Mouse (Mus musculus) limb, embryonic 14.5 days (tissue): ENCODE results near the gene Slc35a2. TPM values are rescaled to one million over a fixed set of nuclear protein-coding genes. Genes with fewer than 3 reads are reported as not detected.

Experiments
- ATAC-seq: fragments of 200-750 bp; cut with Nextera tagmentation; 2 replicates; pipeline ENCODE4 v1.8.0; 2017; ENCODE audit warnings: low read depth, moderate number of reproducible peaks, moderate TSS enrichment; ENCODE audit not compliant: low FRiP score
- DNase-seq: peaks from one replicate; pipeline ENCODE4 v3.0.0-alpha.2; 2015; ENCODE audit warnings: low spot score
- H3K27ac ChIP-seq: fragments of 300-500 bp; sonication (generic); replicated peaks from 2 replicates; pipeline ENCODE4 v1.5.1; 2014; ENCODE audit warnings: low read depth, mild to moderate bottlenecking, low read length, moderate library complexity, mixed read lengths
- H3K27me3 ChIP-seq: fragments of 300-500 bp; sonication (generic); 2 replicates; pipeline ENCODE4 v1.6.1; 2014; ENCODE audit warnings: low read length, mixed read lengths; ENCODE audit not compliant: control insufficient read depth, insufficient read depth
- H3K36me3 ChIP-seq: fragments of 300-500 bp; sonication (generic); 2 replicates; pipeline ENCODE4 v1.6.1; 2014; ENCODE audit warnings: mild to moderate bottlenecking, low read length, moderate library complexity, mixed read lengths; ENCODE audit not compliant: control insufficient read depth, insufficient read depth
- H3K4me1 ChIP-seq: fragments of 300-500 bp; sonication (generic); 2 replicates; pipeline ENCODE4 v1.6.1; 2014; ENCODE audit warnings: antibody characterized with exemption, low read length, mixed read lengths; ENCODE audit not compliant: control insufficient read depth, insufficient read depth
- H3K4me2 ChIP-seq: fragments of 300-500 bp; sonication (generic); replicated peaks from 2 replicates; pipeline ENCODE4 v1.6.1; 2014; ENCODE audit warnings: low read depth, mild to moderate bottlenecking, low read length, moderate library complexity; ENCODE audit not compliant: severe bottlenecking
- H3K4me3 ChIP-seq: fragments of 300-500 bp; sonication (generic); replicated peaks from 2 replicates; pipeline ENCODE4 v1.5.1; 2014; ENCODE audit warnings: low read length
- H3K9ac ChIP-seq: fragments of 300-500 bp; sonication (generic); 2 replicates; pipeline ENCODE4 v1.6.1; 2014; ENCODE audit warnings: mild to moderate bottlenecking, low read depth, low read length, moderate library complexity; ENCODE audit not compliant: severe bottlenecking
- H3K9me3 ChIP-seq: fragments of 300-500 bp; sonication (generic); 2 replicates; pipeline ENCODE4 v1.6.1; 2016; ENCODE audit warnings: low read length; ENCODE audit not compliant: control insufficient read depth
- POLR2A ChIP-seq: fragments of 200-500 bp; IDR thresholded peaks from 2 replicates; pipeline ENCODE4 v1.8.0; 2012; ENCODE audit warnings: inconsistent platforms, mild to moderate bottlenecking, moderate library complexity, borderline replicate concordance; ENCODE audit not compliant: insufficient read depth, insufficient read length; ENCODE audit errors: extremely low read depth
- WGBS: fragments of 180-500 bp; shearing (Covaris S2); extraction: QIAGEN DNeasy Blood & Tissue Kit; methylation state at CpG from one replicate; pipeline ENCODE4 v1.1.7; 2014; 5-methylcytosine and 5-hydroxymethylcytosine counted together
- polyA plus RNA-seq, 2 experiments: library from polyadenylated mRNA; depleted of rRNA in 1 of 2; stranded (reverse) in 1 of 2; unstranded in 1 of 2; fragments of >200 nt; fragmentation: Nextera tagmentation in 1 of 2; extraction: Ambion mirVana in 1 of 2; gene quantifications; 2 replicates each; pipeline versions ENCODE4 v1.2.1 to v1.2.3; 2012 to 2014

The Slc35a2 gene
- polyA plus RNA-seq, 2 experiments: 30.0 to 74.0 TPM

DNA sequence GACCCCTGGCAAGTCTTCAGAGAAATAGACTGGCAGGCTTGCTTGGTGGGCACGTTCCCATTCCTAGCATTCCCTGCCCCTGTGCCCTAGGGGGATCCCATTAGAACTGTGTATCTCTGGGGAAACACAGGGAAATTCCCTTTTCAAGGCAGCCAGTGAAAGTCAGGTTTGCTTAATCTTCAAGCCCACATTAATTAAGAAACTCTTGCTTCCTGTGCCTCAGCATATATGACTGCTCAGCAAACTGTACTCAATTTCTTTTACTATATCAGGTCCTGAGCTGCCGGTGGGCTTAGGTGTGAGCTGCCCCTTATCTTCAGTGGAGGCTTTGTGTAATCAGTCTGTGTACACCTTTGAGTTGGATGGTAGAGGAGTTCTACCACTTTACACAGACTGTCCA is 18.0 kb upstream of the Slc35a2 start:
- no peak for ATAC-seq
- Histone ChIP-seq H3K9ac (no peak overlapping the region), H3K27ac (no peak overlapping the region), H3K27me3 (no peaks in the 10 kb centered on the region), H3K36me3 (no peaks in the 10 kb centered on the region), H3K4me2 (no peak overlapping the region), H3K4me1 (no peaks in the 10 kb centered on the region), H3K9me3 (no peaks in the 10 kb centered on the region), H3K4me3 (no peak overlapping the region)
- no peak for DNase-seq
- 71% methylated on average over 2 of the region's 2 CpGs for WGBS
- TF ChIP-seq POLR2A: no peak

DNA sequence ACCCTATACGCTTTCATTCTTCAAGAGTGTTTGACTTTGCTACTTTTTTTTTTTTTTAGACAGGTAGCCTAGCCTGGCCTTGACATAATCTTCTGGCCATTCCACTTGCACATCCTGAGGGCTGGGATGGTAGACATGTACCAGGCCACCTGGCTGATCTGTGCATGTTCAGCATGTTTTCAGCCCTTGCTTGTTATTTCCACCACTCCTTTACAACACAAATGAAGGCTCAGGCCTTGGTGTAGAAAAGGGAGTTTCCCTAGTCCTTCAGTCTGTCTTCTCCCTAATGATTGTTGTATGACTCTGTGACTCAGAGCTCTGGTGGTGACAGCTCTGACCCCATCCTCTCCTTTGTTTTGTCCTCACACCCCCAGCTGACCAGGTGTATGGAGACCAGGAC is 16.7 kb upstream of the Slc35a2 start:
- 100% methylated on average over 1 of the region's 1 CpGs for WGBS

DNA sequence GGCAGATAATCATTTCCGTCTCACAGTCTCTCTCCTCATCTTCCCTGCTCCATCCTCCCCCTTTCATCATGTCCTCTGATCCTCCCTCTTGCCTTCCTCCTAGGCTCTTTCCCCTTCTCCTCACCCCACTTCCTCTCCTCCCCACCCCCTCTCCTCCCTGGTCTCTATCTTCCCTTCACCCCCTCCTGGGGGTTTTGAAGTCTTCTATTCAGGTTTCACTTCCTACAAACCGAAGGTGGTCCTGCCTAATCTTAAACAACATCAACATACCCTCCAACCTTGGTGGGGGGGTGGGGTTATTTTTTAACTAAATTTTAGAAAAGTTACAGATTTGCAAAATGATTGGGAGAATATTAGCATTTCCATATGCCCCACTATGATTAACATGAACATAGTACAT is 15.3 kb upstream of the Slc35a2 start:
- no peak for TF ChIP-seq POLR2A
- H3K4me1 ChIP-seq: no peaks in the 10 kb centered on the region
- no peak overlapping the region for H3K9ac ChIP-seq
- no peak overlapping the region for H3K4me2 ChIP-seq
- H3K4me3 ChIP-seq: no peak overlapping the region
- H3K9me3 ChIP-seq: no peaks in the 10 kb centered on the region
- no peak for DNase-seq
- H3K27me3 ChIP-seq: no peaks in the 10 kb centered on the region
- no peak for ATAC-seq
- 77% methylated on average over 2 of the region's 2 CpGs for WGBS
- H3K27ac ChIP-seq: no peak overlapping the region
- H3K36me3 ChIP-seq: no peaks in the 10 kb centered on the region

More for the DNA sequence above, 16.7 kb upstream of the Slc35a2 start:
- ATAC-seq (no peak), DNase-seq (no peak)
- Histone ChIP-seq H3K4me2 (no peak overlapping the region), H3K36me3 (no peaks in the 10 kb centered on the region), H3K4me1 (no peaks in the 10 kb centered on the region), H3K4me3 (no peak overlapping the region), H3K27ac (no peak overlapping the region), H3K9me3 (no peaks in the 10 kb centered on the region), H3K9ac (no peak overlapping the region), H3K27me3 (no peaks in the 10 kb centered on the region)
- TF ChIP-seq POLR2A: no peak

GRCm38 (mm10) chrX:7869826-7870225 is 14.0 kb upstream of the Slc35a2 start:
- Histone ChIP-seq H3K9me3 (no peaks in the 10 kb centered on the region), H3K4me3 (no peak overlapping the region), H3K9ac (no peak overlapping the region), H3K4me1 (no peaks in the 10 kb centered on the region), H3K4me2 (no peak overlapping the region), H3K27me3 (no peaks in the 10 kb centered on the region), H3K36me3 (peaks cover 6% of the 10 kb centered on the region; the same call in 1 of the 2 replicates), H3K27ac (no peak overlapping the region)
- WGBS: 41% methylated on average over 3 of the region's 3 CpGs
- DNase-seq: no peak
- no peak for ATAC-seq
- TF ChIP-seq POLR2A: no peak

- peaks cover 6% of the 10 kb centered on the region; the same call in 1 of the 2 replicates for H3K36me3 ChIP-seq
- no peak for TF ChIP-seq POLR2A
- H3K9me3 ChIP-seq: no peaks in the 10 kb centered on the region
- no peaks in the 10 kb centered on the region for H3K4me1 ChIP-seq
- 33% methylated on average over 29 of the region's 38 CpGs for WGBS
- DNase-seq: peak; percentile 56
- H3K4me3 ChIP-seq: peak within 1 kb of the TSS; percentile 40
- H3K27me3 ChIP-seq: no peaks in the 10 kb centered on the region
- no peak within 1 kb of the TSS for H3K27ac ChIP-seq
- ATAC-seq: peak; percentile 73
- H3K9ac ChIP-seq: peak within 1 kb of the TSS; percentile 34; the same call in 1 of the 2 replicates
- peak within 1 kb of the TSS; percentile 77 for H3K4me2 ChIP-seq
These were observed 5.8 kb upstream of the Slc35a2 start, which contains the start of gene Pim2 for GRCm38 (mm10) chrX:7878007-7878419. Gene Pim2, plus strand, starts transcription at chrX:7878262.
